Mouse (Mus musculus) C2C12 (cell line): ENCODE measurements around the gene Ppif. TPM values are rescaled to one million over a fixed set of nuclear protein-coding genes. Genes with fewer than 3 reads are reported as not detected.

Experiments
- H3K27me3 ChIP-seq: one replicate; pipeline ENCODE4 v1.6.1; 2011; ENCODE audit not compliant: control insufficient read depth, insufficient read depth, insufficient read length
- H3K36me3 ChIP-seq: one replicate; pipeline ENCODE4 v1.6.1; 2011; ENCODE audit not compliant: control insufficient read depth, insufficient read depth
- H3K4me3 ChIP-seq: one replicate; pipeline ENCODE4 v1.5.1; 2011; ENCODE audit warnings: mild to moderate bottlenecking, control low read depth; ENCODE audit not compliant: poor library complexity, insufficient read depth, severe bottlenecking
- H3K79me2 ChIP-seq: one replicate; pipeline ENCODE4 v1.6.1; 2011; ENCODE audit not compliant: control insufficient read depth, insufficient read depth
- H3K79me3 ChIP-seq: one replicate; pipeline ENCODE4 v1.6.1; 2011; ENCODE audit warnings: low read depth, control low read depth
- H3ac ChIP-seq: one replicate; pipeline ENCODE3; 2011; ENCODE audit warnings: low read depth; ENCODE audit not compliant: control insufficient read depth, insufficient read length
- CEBPB ChIP-seq: IDR thresholded peaks from one replicate; pipeline ENCODE4 v1.6.1; 2011; ENCODE audit warnings: low read depth, mild to moderate bottlenecking, control low read depth, moderate library complexity
- CTCF ChIP-seq: IDR thresholded peaks from one replicate; pipeline ENCODE4 v1.5.1; 2011; ENCODE audit not compliant: control insufficient read depth, insufficient read depth, insufficient read length
- FOSL1 ChIP-seq: IDR thresholded peaks from one replicate; pipeline ENCODE4 v1.8.0; 2011; ENCODE audit warnings: mild to moderate bottlenecking, low read length; ENCODE audit not compliant: poor library complexity, insufficient read depth, severe bottlenecking
- MAX ChIP-seq: IDR thresholded peaks from one replicate; pipeline ENCODE4 v1.6.1; 2011; ENCODE audit warnings: mild to moderate bottlenecking, control low read depth
- MYOD1 ChIP-seq: IDR thresholded peaks from one replicate; pipeline ENCODE4 v1.6.1; 2011; ENCODE audit warnings: low read depth; ENCODE audit not compliant: control insufficient read depth, insufficient read length
- MYOG ChIP-seq: IDR thresholded peaks from one replicate; pipeline ENCODE4 v1.6.1; 2011; ENCODE audit not compliant: control insufficient read depth, insufficient read length; ENCODE audit errors: extremely low read depth
- USF1 ChIP-seq: IDR thresholded peaks from one replicate; pipeline ENCODE4 v1.6.1; 2011; ENCODE audit warnings: low read depth, mild to moderate bottlenecking, control low read depth, moderate library complexity
- polyA plus RNA-seq: library from polyadenylated mRNA; unstranded; fragments of >200 nt; fragmentation: generic; extraction: Trizol; gene quantifications from one replicate; pipeline ENCODE4 v1.2.1, GENCODE M21; 2012; ENCODE audit warnings: missing spikeins

The Ppif gene
- polyA plus RNA-seq, 1 experiment: 21.4 TPM

GRCm38 (mm10) chr14:25707691-25708181 is 13.8 kb downstream of the Ppif start:
- Histone ChIP-seq H3K36me3 (no peaks in the 10 kb centered on the region), H3ac (no peak overlapping the region), H3K79me2 (no peaks in the 10 kb centered on the region), H3K4me3 (no peak overlapping the region), H3K27me3 (no peaks in the 10 kb centered on the region), H3K79me3 (no peaks in the 10 kb centered on the region)
- TF ChIP-seq MYOG (no peak), CEBPB (no peak), MAX (no peak), CTCF (peak; percentile 30), FOSL1 (no peak), MYOD1 (no peak), USF1 (no peak)

GRCm38 (mm10) chr14:25708451-25708850 is 14.5 kb downstream of the Ppif start:
- Histone ChIP-seq H3K27me3 (no peaks in the 10 kb centered on the region), H3K79me3 (no peaks in the 10 kb centered on the region), H3ac (no peak overlapping the region), H3K36me3 (peaks cover 4% of the 10 kb centered on the region), H3K79me2 (no peaks in the 10 kb centered on the region), H3K4me3 (no peak overlapping the region)
- no peak for TF ChIP-seq CTCF
- TF ChIP-seq MAX: peak; percentile 27

GRCm38 (mm10) chr14:25708917-25709316 is 15.0 kb downstream of the Ppif start:
- Histone ChIP-seq H3K27me3 (no peaks in the 10 kb centered on the region), H3K79me3 (no peaks in the 10 kb centered on the region), H3ac (no peak overlapping the region), H3K4me3 (no peak overlapping the region), H3K36me3 (peaks cover 9% of the 10 kb centered on the region), H3K79me2 (no peaks in the 10 kb centered on the region)
- TF ChIP-seq FOSL1: no peak
- TF ChIP-seq USF1: no peak
- no peak for TF ChIP-seq CTCF
- TF ChIP-seq MYOG: no peak
- TF ChIP-seq MYOD1: no peak
- no peak for TF ChIP-seq MAX
- TF ChIP-seq CEBPB: no peak

- Histone ChIP-seq H3K27me3 (no peaks in the 10 kb centered on the region), H3ac (no peak overlapping the region), H3K79me3 (no peaks in the 10 kb centered on the region), H3K36me3 (peaks cover 20% of the 10 kb centered on the region), H3K4me3 (no peak overlapping the region), H3K79me2 (no peaks in the 10 kb centered on the region)
- TF ChIP-seq CEBPB: no peak
- TF ChIP-seq CTCF: no peak
- no peak for TF ChIP-seq FOSL1
These were observed 16.1 kb downstream of the Ppif start for GRCm38 (mm10) chr14:25710073-25710472.

- no peaks in the 10 kb centered on the region for H3K79me3 ChIP-seq
- no peaks in the 10 kb centered on the region for H3K79me2 ChIP-seq
- H3K4me3 ChIP-seq: no peak overlapping the region
- no peak overlapping the region for H3ac ChIP-seq
- no peaks in the 10 kb centered on the region for H3K27me3 ChIP-seq
- H3K36me3 ChIP-seq: peaks cover 27% of the 10 kb centered on the region
- no peak for TF ChIP-seq MYOG
- TF ChIP-seq MAX: no peak
- no peak for TF ChIP-seq CEBPB
- no peak for TF ChIP-seq FOSL1
- no peak for TF ChIP-seq CTCF
- TF ChIP-seq MYOD1: no peak
- no peak for TF ChIP-seq USF1
These were observed 16.7 kb downstream of the Ppif start for GRCm38 (mm10) chr14:25710681-25711080.

GRCm38 (mm10) chr14:25711177-25711576 is 17.2 kb downstream of the Ppif start:
- Histone ChIP-seq H3ac (no peak overlapping the region), H3K27me3 (no peaks in the 10 kb centered on the region), H3K79me3 (no peaks in the 10 kb centered on the region), H3K36me3 (peaks cover 31% of the 10 kb centered on the region), H3K79me2 (no peaks in the 10 kb centered on the region), H3K4me3 (no peak overlapping the region)
- no peak for TF ChIP-seq MYOD1
- no peak for TF ChIP-seq USF1
- no peak for TF ChIP-seq MYOG
- TF ChIP-seq MAX: no peak
- TF ChIP-seq CEBPB: no peak
- TF ChIP-seq FOSL1: no peak
- TF ChIP-seq CTCF: no peak
